ENCODE assay signal across 32 mouse cellular contexts in the genomic region with DNA sequence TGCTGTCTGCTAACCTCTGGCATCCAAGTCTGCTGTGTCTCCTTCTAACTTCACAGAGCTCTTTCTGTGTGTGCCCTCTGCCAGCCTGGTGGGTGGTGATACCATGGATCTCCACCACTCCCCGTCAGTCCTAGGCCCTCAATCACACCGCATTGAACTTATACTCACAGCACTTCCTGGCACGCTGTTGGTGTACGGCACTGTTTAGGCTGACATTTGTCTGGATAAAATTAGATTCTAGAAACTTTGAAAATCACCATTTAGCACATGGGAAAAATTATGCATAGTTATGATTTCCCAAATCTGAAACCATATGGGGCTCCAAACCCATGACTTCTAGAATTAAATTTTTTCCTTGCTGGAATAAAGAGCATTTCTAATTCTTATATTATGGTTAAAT.
DNase-seq lines count a peak whose midpoint lies in the region; ATAC-seq and TF ChIP-seq lines count a peak whose summit lies in the region.
"Had no signal": no experiment of that assay in that cellular context is flagged by ENCODE, and none has a peak within 500 bp of the region (broad histone marks: within the 10 kb centered on the region; RNA-seq: fewer than 3 reads in every experiment).

No protein-coding gene starts in this region.

- H3K9me3 ChIP-seq in embryonic facial prominence, embryonic 14.5 days (ENCODE audit: control insufficient read depth, low read length), result no peaks in the 10 kb centered on the region
- H3K9me3 ChIP-seq in kidney, embryonic 14.5 days (ENCODE audit: control insufficient read depth, low read length), result no peaks in the 10 kb centered on the region
- H3K9me3 ChIP-seq: forebrain, embryonic 10.5 days; heart, embryonic 12.5 days; midbrain, embryonic 13.5 days; neural tube, embryonic 13.5 days had no signal

- no peak for TF ChIP-seq POLR2A in cerebellum, adult 2 months (IDR thresholded peaks at IDR 0.05; ENCODE audit: borderline replicate concordance, insufficient read depth, low read length)

- H3K36me3 ChIP-seq in embryonic facial prominence, embryonic 14.5 days (ENCODE audit: control insufficient read depth, insufficient read depth, low read length), result no peaks in the 10 kb centered on the region
- H3K36me3 ChIP-seq in kidney, embryonic 14.5 days (ENCODE audit: control insufficient read depth, insufficient read depth, low read length), result no peaks in the 10 kb centered on the region
- H3K36me3 ChIP-seq: forebrain, embryonic 10.5 days; heart, embryonic 12.5 days; midbrain, embryonic 13.5 days; neural tube, embryonic 13.5 days had no signal

- WGBS in embryonic facial prominence, embryonic 14.5 days, result 51% methylated on average over 4 of the region's 4 CpGs
- WGBS in kidney, embryonic 14.5 days, result 89% methylated on average over 4 of the region's 4 CpGs
- WGBS in cerebellum, adult 2 months, result 65% methylated on average over 4 of the region's 4 CpGs

- H3K4me2 ChIP-seq in embryonic facial prominence, embryonic 14.5 days (ENCODE audit: low read depth, low read length), result no peak overlapping the region
- H3K4me2 ChIP-seq in kidney, embryonic 14.5 days (replicated peaks; ENCODE audit: low read depth, low read length), result no peak overlapping the region
- H3K4me2 ChIP-seq: heart, embryonic 12.5 days; hindbrain, embryonic 14.5 days; midbrain, embryonic 13.5 days; neural tube, embryonic 13.5 days had no signal

- H3K27ac ChIP-seq in embryonic facial prominence, embryonic 14.5 days (replicated peaks; ENCODE audit: low read depth, low read length), result peak overlapping the region; percentile 17
- no peak overlapping the region for H3K27ac ChIP-seq in kidney, embryonic 14.5 days (ENCODE audit: low read depth, low read length)
- H3K27ac ChIP-seq in cerebellum, adult 2 months (ENCODE audit: insufficient read depth, low read length), result no peak overlapping the region
- H3K27ac ChIP-seq: forebrain, embryonic 10.5 days; gastrocnemius, adult 2 months; heart, adult 2 months; hindbrain, embryonic 14.5 days; liver, embryonic 14.5 days; macrophage; midbrain, embryonic 13.5 days; neural tube, embryonic 13.5 days; stomach, postnatal 0 days had no signal

- peaks cover 12% of the 10 kb centered on the region; the same call in 1 of the 2 replicates for H3K4me1 ChIP-seq in embryonic facial prominence, embryonic 14.5 days (ENCODE audit: control insufficient read depth, insufficient read depth, low read length)
- no peaks in the 10 kb centered on the region for H3K4me1 ChIP-seq in kidney, embryonic 14.5 days (ENCODE audit: control insufficient read depth, insufficient read depth, low read length)
- H3K4me1 ChIP-seq in cerebellum, adult 2 months (ENCODE audit: control insufficient read depth, insufficient read depth, low read length), result no peaks in the 10 kb centered on the region

- peak; percentile 74 for ATAC-seq in frontal cortex, adult (ENCODE audit: low TSS enrichment)
- no peak for ATAC-seq in embryonic facial prominence, embryonic 14.5 days (ENCODE audit: low read depth)
- ATAC-seq in kidney, embryonic 14.5 days (ENCODE audit: low FRiP score, low TSS enrichment), result no peak
- ATAC-seq: forebrain, embryonic 16.5 days; intestine, postnatal 0 days; midbrain, embryonic 13.5 days; Patski had no signal

- H3K27me3 ChIP-seq in embryonic facial prominence, embryonic 14.5 days (replicated peaks; ENCODE audit: control insufficient read depth, insufficient read depth, low read length), result no peaks in the 10 kb centered on the region
- H3K27me3 ChIP-seq in kidney, embryonic 14.5 days (ENCODE audit: control insufficient read depth, insufficient read depth, low read length), result no peaks in the 10 kb centered on the region
- H3K27me3 ChIP-seq in cerebellum, adult 2 months (ENCODE audit: control insufficient read depth, insufficient read depth, low read length), result no peaks in the 10 kb centered on the region
- H3K27me3 ChIP-seq: heart, embryonic 12.5 days; midbrain, embryonic 13.5 days; neural tube, embryonic 13.5 days had no signal

- no peak overlapping the region for H3K9ac ChIP-seq in embryonic facial prominence, embryonic 14.5 days (ENCODE audit: low read depth, low read length)
- H3K9ac ChIP-seq in kidney, embryonic 14.5 days (ENCODE audit: low read depth, low read length), result no peak overlapping the region
- H3K9ac ChIP-seq: heart, embryonic 12.5 days; hindbrain, embryonic 14.5 days; liver, embryonic 14.5 days; midbrain, embryonic 13.5 days; neural tube, embryonic 13.5 days had no signal

- H3K4me3 ChIP-seq in embryonic facial prominence, embryonic 14.5 days (ENCODE audit: low read depth, low read length), result no peak overlapping the region
- H3K4me3 ChIP-seq in kidney, embryonic 14.5 days (ENCODE audit: low read length), result no peak overlapping the region
- no peak overlapping the region for H3K4me3 ChIP-seq in cerebellum, adult 2 months (replicated peaks; ENCODE audit: insufficient read depth, low read depth, low read length)
- H3K4me3 ChIP-seq: forebrain, embryonic 10.5 days; gastrocnemius, adult 2 months; heart, adult 2 months; heart, embryonic 12.5 days; midbrain, embryonic 13.5 days; neural tube, embryonic 13.5 days had no signal

- no peak for DNase-seq in frontal cortex, postnatal 10 days (ENCODE audit: low spot score in 2 of 2)
- peak; percentile 17 for DNase-seq in layer of hippocampus, adult 9-11 months
- no peak for DNase-seq in layer of hippocampus, adult 9-10 months (ENCODE audit: low spot score)
- DNase-seq in embryonic facial prominence, embryonic 14.5 days (ENCODE audit: low spot score), result peak; percentile 65
- no peak for DNase-seq in cerebellum, adult 2 months
- DNase-seq: adrenal gland, postnatal 10 days; cerebellum, adult 11 months; cerebellum, adult 9-11 months; gastrocnemius, adult 2 months; gastrocnemius, postnatal 36 days; heart, adult 2 months; kidney, postnatal 4 days; layer of hippocampus, postnatal 36 days; liver; lung, adult 2 months; lung, postnatal 10 days; spleen, adult 18-20 months; thymus, adult 2 months; thymus, postnatal 36 days had no signal

- no peak for TF ChIP-seq CTCF in cerebellum, adult 2 months (IDR thresholded peaks at IDR 0.05; ENCODE audit: borderline replicate concordance, insufficient read depth, low read depth, low read length)

Comparison
In these comparisons a context has a peak if more than half of its experiments do, and no peak if none do; other contexts are left out.
1. DNase-seq: peak in layer of hippocampus, adult 9-11 months (single experiment) and embryonic facial prominence, embryonic 14.5 days (single experiment); none in frontal cortex, postnatal 10 days (0 of 2), layer of hippocampus, adult 9-10 months (single experiment) and cerebellum, adult 2 months (0 of 2).